Mouse (Mus musculus) liver, embryonic 13.5 days (tissue): ENCODE measurements at regions not wholly inside any gene's neighbourhood (a gene's known extent, or its start where the extent isn't known, plus 50 kb on each side); places are given as distances from the start of the nearest gene placed in this dataset.
A peak's percentile ranks its signal among the peaks of the same experiment; 100 is the strongest.

ENCODE experiments used
- ATAC-seq: fragments of 200-750 bp; cut with Nextera tagmentation; 2 replicates; pipeline ENCODE4 v1.8.0; 2017; ENCODE audit warnings: low read depth, mild to moderate bottlenecking, moderate number of reproducible peaks, moderate library complexity
- DNase-seq: peaks from one replicate; pipeline ENCODE4 v3.0.0; 2022
- H3K27ac ChIP-seq: fragments of 300-500 bp; sonication (generic); 2 replicates; pipeline ENCODE4 v1.5.1; 2015; ENCODE audit warnings: moderate library complexity, mild to moderate bottlenecking, inconsistent platforms
- H3K27me3 ChIP-seq: fragments of 300-500 bp; sonication (generic); 2 replicates; pipeline ENCODE4 v1.6.1; 2015; ENCODE audit warnings: mild to moderate bottlenecking, inconsistent platforms
- H3K36me3 ChIP-seq: fragments of 300-500 bp; sonication (generic); 2 replicates; pipeline ENCODE4 v1.6.1; 2015; ENCODE audit warnings: mild to moderate bottlenecking, inconsistent platforms
- H3K4me1 ChIP-seq: fragments of 300-500 bp; sonication (generic); replicated peaks from 2 replicates; pipeline ENCODE4 v1.6.1; 2015; ENCODE audit warnings: inconsistent platforms
- H3K4me2 ChIP-seq: fragments of 300-500 bp; sonication (generic); 2 replicates; pipeline ENCODE4 v1.6.1; 2015; ENCODE audit warnings: inconsistent platforms, mild to moderate bottlenecking, moderate library complexity
- H3K4me3 ChIP-seq: fragments of 300-500 bp; sonication (generic); replicated peaks from 2 replicates; pipeline ENCODE4 v1.5.1; 2015; ENCODE audit warnings: mild to moderate bottlenecking, inconsistent platforms
- H3K9ac ChIP-seq: fragments of 300-500 bp; sonication (generic); 2 replicates; pipeline ENCODE4 v1.6.1; 2015; ENCODE audit warnings: mild to moderate bottlenecking, inconsistent platforms
- H3K9me3 ChIP-seq: fragments of 300-500 bp; sonication (generic); replicated peaks from 2 replicates; pipeline ENCODE4 v1.6.1; 2016; ENCODE audit warnings: inconsistent platforms
- WGBS: fragments of 180-500 bp; shearing (Covaris S2); methylation state at CpG from one replicate; pipeline ENCODE4 v1.1.7; 2015; ENCODE audit not compliant: insufficient replicate concordance; 5-methylcytosine and 5-hydroxymethylcytosine counted together

DNA sequence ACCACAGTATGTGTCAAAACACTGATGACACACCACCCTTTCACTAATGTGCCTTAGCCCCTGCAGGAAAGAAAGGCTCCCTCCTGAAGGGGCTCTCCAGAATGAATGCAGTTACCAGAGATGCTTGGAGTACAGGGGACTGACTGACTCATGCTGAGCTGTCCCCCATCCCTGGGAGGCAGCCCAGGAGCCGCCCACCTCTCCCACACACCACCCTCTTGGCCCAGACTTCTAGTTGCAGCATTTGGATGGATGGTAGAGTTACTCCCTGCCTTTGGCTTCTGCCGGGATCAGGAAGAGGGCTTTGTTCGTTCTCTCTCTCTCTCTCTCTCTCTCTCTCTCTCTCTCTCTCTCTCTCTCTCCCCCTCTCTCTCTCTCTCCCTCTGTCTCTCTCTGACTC is 53.4 kb upstream of the Jun start:
- Histone ChIP-seq H3K27ac (no peak overlapping the region), H3K4me3 (no peak overlapping the region), H3K4me1 (peaks cover 12% of the 10 kb centered on the region; the same call in 1 of the 2 replicates), H3K27me3 (peaks cover 9% of the 10 kb centered on the region), H3K9me3 (no peaks in the 10 kb centered on the region), H3K36me3 (no peaks in the 10 kb centered on the region), H3K9ac (no peak overlapping the region), H3K4me2 (no peak overlapping the region)
- ATAC-seq: no peak
- WGBS: 19% methylated on average over 2 of the region's 3 CpGs
- DNase-seq: no peak

DNA sequence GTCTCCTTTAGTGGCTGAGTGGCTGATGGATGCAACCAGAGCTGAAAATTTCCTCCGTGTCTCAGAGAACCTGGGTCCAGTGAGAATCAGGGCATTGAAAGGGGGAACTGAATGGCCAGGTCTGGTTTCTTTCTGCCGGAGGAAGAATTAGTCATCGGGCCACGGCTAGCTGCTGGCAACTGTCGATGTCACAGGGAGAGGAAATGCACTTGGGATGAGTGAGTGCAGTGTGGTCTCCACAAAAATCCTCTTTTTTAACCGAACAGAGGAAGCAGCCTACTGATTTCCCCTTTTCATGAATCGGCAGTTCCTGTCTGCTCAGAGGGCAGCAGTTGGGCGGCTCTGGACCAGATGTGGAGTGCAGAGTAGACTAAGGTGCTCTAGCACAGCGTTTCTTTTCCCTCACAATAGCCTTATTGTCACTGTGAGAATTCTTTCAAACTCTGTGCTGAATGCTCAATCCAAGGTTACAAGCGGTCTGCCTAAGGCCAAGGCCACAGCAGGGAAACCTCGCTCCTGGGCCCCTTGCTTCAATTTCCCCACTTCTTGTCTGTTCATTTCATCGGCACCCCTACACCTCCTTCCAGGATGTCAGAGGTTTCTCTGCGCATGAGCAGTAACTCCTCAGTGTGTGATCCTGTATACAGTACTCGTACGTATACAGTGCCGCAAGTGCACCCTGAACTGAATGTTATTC is 54.1 kb upstream of the Jun start:
- peak overlapping the region; percentile 50; the same call in 1 of the 2 replicates for H3K27ac ChIP-seq
- H3K9me3 ChIP-seq: no peaks in the 10 kb centered on the region
- 15% methylated on average over 16 of the region's 16 CpGs for WGBS
- H3K27me3 ChIP-seq: peaks cover 9% of the 10 kb centered on the region
- peaks cover 12% of the 10 kb centered on the region; the same call in 1 of the 2 replicates for H3K4me1 ChIP-seq
- peak; percentile 31; the same call in 1 of the 2 replicates for ATAC-seq
- peak overlapping the region; percentile 46 for H3K4me2 ChIP-seq
- DNase-seq: peak; percentile 12
- no peak overlapping the region for H3K9ac ChIP-seq
- H3K36me3 ChIP-seq: no peaks in the 10 kb centered on the region
- H3K4me3 ChIP-seq: 0 out of 2 replicates have a peak overlapping the region, but pooled peaks have one; percentile 14

GRCm38 (mm10) chr4:95106881-95107665 is 55.1 kb upstream of the Jun start:
- ATAC-seq: no peak
- no peaks in the 10 kb centered on the region for H3K36me3 ChIP-seq
- no peak overlapping the region for H3K4me3 ChIP-seq
- H3K4me2 ChIP-seq: no peak overlapping the region
- H3K27me3 ChIP-seq: peaks cover 9% of the 10 kb centered on the region
- H3K9me3 ChIP-seq: no peaks in the 10 kb centered on the region
- H3K9ac ChIP-seq: no peak overlapping the region
- DNase-seq: no peak
- H3K4me1 ChIP-seq: peaks cover 12% of the 10 kb centered on the region; the same call in 1 of the 2 replicates
- WGBS: 44% methylated on average over 10 of the region's 10 CpGs
- H3K27ac ChIP-seq: 0 out of 2 replicates have a peak overlapping the region, but pooled peaks have one; percentile 23

DNA sequence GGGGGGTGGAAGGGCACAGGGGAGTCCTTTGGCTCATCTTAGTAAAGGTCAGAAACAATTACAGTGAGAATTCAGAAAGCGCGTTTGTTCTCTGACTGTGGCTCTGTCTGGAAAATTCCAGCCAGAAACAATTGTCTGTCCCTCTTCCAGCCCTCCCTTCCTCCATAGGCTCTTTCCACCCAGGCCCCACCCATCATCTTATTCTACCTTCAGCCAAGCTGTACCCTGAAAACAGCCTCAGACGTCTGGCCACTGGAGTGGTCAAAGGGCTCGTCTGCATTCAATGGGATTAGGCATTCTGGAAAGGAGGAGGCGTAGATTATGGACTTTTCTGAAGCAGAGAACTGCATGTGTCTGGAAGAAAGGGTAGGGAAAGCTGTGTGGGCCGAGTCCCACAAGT is 56.8 kb upstream of the Jun start:
- 70% methylated on average over 6 of the region's 6 CpGs for WGBS
- ATAC-seq: no peak

DNA sequence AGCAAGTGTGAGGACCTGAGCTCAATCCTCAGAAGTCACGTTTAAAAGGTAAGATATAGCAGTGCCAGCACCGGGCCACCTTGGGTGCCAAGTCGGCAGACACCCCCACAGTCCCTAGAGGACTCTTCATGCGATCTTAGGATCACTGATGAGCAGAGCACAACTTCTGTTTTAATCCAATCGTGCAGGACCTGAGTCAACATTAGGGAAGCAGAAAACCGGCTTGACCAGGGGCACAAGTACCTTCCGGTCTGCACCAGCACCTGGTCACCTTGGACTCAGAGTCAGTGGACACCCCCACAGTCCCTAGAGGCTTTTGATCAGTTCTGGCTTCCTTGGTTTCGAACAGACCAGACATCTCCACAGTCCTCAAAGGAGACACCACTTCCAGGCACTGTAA is 58.8 kb upstream of the Jun start:
- Histone ChIP-seq H3K27me3 (peaks cover 5% of the 10 kb centered on the region), H3K4me1 (peaks cover 9% of the 10 kb centered on the region; the same call in 1 of the 2 replicates), H3K9ac (no peak overlapping the region), H3K36me3 (no peaks in the 10 kb centered on the region), H3K4me2 (no peak overlapping the region), H3K4me3 (no peak overlapping the region), H3K27ac (no peak overlapping the region), H3K9me3 (no peaks in the 10 kb centered on the region)
- 72% methylated on average over 8 of the region's 8 CpGs for WGBS
- ATAC-seq (no peak), DNase-seq (no peak)

More for the DNA sequence above, 56.8 kb upstream of the Jun start:
- Histone ChIP-seq H3K9me3 (no peaks in the 10 kb centered on the region), H3K27me3 (peaks cover 9% of the 10 kb centered on the region), H3K4me3 (no peak overlapping the region), H3K36me3 (no peaks in the 10 kb centered on the region), H3K27ac (no peak overlapping the region), H3K9ac (no peak overlapping the region), H3K4me2 (no peak overlapping the region), H3K4me1 (peaks cover 12% of the 10 kb centered on the region; the same call in 1 of the 2 replicates)
- no peak for DNase-seq

DNA sequence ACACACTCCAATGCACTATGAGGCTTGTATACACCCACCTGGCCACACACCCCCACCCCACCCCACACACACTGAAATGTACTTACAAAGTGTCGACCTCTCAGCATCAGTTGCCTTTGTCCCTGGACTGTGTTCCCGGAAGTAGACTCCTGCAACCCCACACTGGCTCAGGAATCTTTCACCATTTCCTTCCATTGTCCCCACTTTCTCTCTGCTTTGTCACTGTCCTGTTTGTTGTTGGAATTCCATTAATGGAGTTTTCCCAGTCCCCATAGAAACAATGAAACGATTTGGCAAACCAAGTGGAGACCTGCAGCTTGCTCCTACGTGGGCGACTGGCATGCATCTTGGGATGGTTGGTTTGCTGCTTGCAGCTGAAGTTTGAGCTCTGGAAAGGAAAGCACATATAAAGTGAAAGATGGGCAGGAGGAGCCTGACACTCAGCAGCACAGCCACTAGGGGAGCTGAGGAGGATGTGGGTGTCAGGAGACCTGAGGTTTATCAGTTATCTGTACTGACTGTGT is 65.2 kb upstream of the Jun start:
- Histone ChIP-seq H3K9ac (no peak overlapping the region), H3K9me3 (no peaks in the 10 kb centered on the region), H3K27ac (no peak overlapping the region), H3K36me3 (no peaks in the 10 kb centered on the region), H3K4me1 (no peaks in the 10 kb centered on the region), H3K4me3 (no peak overlapping the region), H3K27me3 (no peaks in the 10 kb centered on the region), H3K4me2 (no peak overlapping the region)
- DNase-seq: peak; percentile 1
- 28% methylated on average over 5 of the region's 5 CpGs for WGBS
- ATAC-seq: no peak

DNA sequence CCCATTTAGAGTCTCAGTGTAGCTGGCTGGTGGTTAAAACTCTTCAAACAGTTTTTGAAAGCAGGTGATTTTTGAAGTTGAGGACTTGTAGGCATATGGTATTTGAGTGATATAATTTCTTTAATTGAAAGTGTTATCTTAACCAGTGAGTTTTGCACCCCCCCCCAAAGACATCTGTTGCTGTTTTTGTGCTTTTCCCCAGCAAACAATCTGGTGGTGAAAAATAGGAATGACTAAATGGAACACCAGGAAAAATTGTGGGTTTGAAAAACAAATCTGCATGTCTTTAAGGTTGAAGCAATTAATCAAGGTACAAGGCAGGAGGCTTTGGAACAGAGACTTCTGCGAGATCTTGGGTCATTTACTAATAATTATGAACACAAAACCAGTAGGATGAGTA is 68.9 kb upstream of the Jun start:
- Histone ChIP-seq H3K27ac (no peak overlapping the region), H3K4me3 (no peak overlapping the region), H3K36me3 (no peaks in the 10 kb centered on the region), H3K4me2 (no peak overlapping the region), H3K4me1 (no peaks in the 10 kb centered on the region), H3K9ac (no peak overlapping the region), H3K27me3 (no peaks in the 10 kb centered on the region), H3K9me3 (no peaks in the 10 kb centered on the region)
- DNase-seq (no peak), ATAC-seq (no peak)
- WGBS: 49% methylated on average over 1 of the region's 1 CpGs

GRCm38 (mm10) chr4:95125346-95125745 is 73.3 kb upstream of the Jun start:
- 74% methylated on average over 1 of the region's 1 CpGs for WGBS
- Histone ChIP-seq H3K9me3 (no peaks in the 10 kb centered on the region), H3K27me3 (no peaks in the 10 kb centered on the region), H3K4me3 (no peak overlapping the region), H3K36me3 (no peaks in the 10 kb centered on the region), H3K4me2 (no peak overlapping the region), H3K9ac (no peak overlapping the region), H3K4me1 (no peaks in the 10 kb centered on the region), H3K27ac (no peak overlapping the region)
- no peak for ATAC-seq
- DNase-seq: no peak

DNA sequence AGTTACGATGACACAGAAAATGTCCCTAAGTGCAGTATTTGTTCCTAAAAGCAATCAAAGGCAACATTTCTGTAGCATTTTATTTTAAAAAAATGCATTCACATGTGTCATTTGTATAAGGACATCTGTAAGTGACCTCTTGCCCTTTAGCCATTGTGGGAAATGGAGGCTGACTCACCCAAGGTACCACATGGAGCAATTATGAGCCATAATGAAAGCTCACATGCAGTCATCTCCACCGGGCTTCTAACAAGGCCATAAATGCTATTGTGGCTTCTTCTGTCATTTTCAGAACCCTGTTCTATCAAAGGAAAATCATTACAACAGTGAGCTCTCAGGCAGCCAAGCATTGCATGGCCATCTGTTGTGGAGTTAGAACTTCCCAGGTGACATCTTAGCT is 75.9 kb upstream of the Jun start:
- Histone ChIP-seq H3K9ac (no peak overlapping the region), H3K27me3 (no peaks in the 10 kb centered on the region), H3K4me3 (no peak overlapping the region), H3K36me3 (no peaks in the 10 kb centered on the region), H3K9me3 (no peaks in the 10 kb centered on the region), H3K27ac (no peak overlapping the region), H3K4me2 (no peak overlapping the region), H3K4me1 (0 out of 2 replicates have a peak, but pooled peaks cover 2% of the 10 kb centered on the region)
- no peak for DNase-seq
- ATAC-seq: no peak
- 64% methylated on average over 2 of the region's 2 CpGs for WGBS

GRCm38 (mm10) chr4:95133815-95134214 is 81.8 kb upstream of the Jun start:
- no peak for ATAC-seq
- Histone ChIP-seq H3K9ac (no peak overlapping the region), H3K36me3 (no peaks in the 10 kb centered on the region), H3K27me3 (peaks cover 7% of the 10 kb centered on the region), H3K4me2 (no peak overlapping the region), H3K4me1 (0 out of 2 replicates have a peak, but pooled peaks cover 4% of the 10 kb centered on the region), H3K4me3 (no peak overlapping the region), H3K9me3 (no peaks in the 10 kb centered on the region), H3K27ac (no peak overlapping the region)
- WGBS: 55% methylated on average over 3 of the region's 3 CpGs
- DNase-seq: no peak

DNA sequence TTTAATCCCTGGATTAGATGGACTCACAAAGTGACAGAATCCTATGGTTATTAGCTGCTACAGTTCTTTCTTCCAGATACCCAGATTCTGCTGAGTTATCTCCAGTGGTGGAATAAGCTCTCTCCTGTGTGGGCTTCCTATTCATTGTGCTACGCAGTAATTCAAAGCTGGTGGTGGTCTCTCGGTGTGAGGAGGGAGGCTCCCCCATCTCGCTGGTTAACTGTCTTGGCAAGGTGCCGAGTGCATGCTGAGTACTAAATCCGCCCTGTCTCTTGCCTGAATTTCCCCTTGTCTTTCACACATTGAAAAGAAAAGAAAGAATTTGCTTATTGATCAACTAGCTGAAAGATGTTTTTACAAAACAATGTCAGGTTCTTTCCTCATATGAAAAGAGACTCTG is 82.6 kb upstream of the Jun start:
- Histone ChIP-seq H3K4me3 (no peak overlapping the region), H3K9me3 (no peaks in the 10 kb centered on the region), H3K27ac (no peak overlapping the region), H3K9ac (no peak overlapping the region), H3K36me3 (no peaks in the 10 kb centered on the region), H3K4me2 (no peak overlapping the region), H3K27me3 (peaks cover 7% of the 10 kb centered on the region), H3K4me1 (0 out of 2 replicates have a peak, but pooled peaks cover 4% of the 10 kb centered on the region)
- DNase-seq (no peak), ATAC-seq (no peak)
- 67% methylated on average over 5 of the region's 5 CpGs for WGBS
